Mouse (Mus musculus) right cerebral cortex, adult 2 months (tissue): ENCODE results near the gene Tmco5.

ENCODE experiments used
- DNase-seq, 2 experiments: peaks; one replicate each; pipeline ENCODE4 v3.0.0; 2021 to 2022; ENCODE audit warnings: low spot score in 2 of 2

Gene Tmco5

DNA sequence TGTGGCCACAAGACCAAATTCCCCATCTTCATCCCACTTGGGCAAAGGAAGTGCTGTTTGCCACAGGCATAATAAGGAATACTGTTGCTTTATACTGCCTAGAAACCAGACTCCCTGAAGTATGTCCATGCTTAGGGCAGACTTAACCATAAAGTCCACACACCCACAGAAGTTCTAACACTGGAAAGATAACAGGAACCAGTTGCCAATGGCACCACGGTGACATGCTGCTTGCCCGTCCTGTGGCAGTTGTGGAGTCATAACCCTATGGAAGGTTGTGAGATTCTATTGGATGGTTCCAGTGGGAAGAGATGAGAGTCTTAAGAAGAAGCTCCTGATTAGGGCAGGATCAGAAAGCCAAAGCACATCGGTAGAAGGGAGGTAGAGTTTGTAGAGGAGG lies at the start of gene Tmco5:
TSS of gene Tmco5 (plus strand) at position 301 of the 400 bp plus-strand sequence.
- DNase-seq = no peak

DNA sequence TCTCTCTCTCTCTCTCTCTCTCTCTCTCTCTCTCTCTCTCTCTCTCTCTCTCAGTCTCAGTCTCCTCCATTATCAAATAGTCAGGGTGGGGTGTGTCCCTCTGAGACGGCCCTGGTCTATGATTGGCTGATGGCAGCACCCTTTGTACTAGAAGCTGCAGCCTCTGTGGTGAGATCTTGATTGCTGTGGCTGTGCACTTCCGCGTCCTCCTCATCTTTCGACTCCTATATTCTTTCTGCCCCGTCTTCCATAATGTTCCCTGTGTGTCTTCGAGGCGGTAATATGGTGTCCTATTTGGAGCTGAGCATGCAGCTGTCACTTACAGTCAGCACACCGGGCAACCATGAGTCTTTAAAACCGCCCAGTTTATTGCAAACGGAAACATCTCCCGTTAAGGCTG lies 46.6 kb upstream of the Tmco5 start:
- no peak for DNase-seq

DNA sequence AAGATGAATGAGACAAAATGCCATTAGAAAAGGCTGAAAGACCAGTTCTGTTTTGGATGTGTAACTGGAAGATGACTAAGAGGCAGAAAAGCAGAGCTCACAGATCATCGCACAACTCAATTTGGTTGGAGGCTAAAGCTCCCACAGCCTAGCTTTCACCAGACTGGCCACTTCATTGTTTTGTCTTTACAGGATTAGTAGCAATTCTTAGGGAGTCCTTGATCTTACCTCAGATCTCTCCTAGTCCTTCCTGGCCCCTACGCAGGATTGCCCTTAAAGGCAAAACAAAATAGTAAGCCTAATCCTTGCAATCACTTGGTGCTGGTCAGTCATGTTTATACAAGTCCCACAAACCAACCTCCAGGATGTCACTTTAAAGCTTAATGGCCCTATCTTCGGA lies 40.7 kb upstream of the Tmco5 start:
- no peak for DNase-seq

DNA sequence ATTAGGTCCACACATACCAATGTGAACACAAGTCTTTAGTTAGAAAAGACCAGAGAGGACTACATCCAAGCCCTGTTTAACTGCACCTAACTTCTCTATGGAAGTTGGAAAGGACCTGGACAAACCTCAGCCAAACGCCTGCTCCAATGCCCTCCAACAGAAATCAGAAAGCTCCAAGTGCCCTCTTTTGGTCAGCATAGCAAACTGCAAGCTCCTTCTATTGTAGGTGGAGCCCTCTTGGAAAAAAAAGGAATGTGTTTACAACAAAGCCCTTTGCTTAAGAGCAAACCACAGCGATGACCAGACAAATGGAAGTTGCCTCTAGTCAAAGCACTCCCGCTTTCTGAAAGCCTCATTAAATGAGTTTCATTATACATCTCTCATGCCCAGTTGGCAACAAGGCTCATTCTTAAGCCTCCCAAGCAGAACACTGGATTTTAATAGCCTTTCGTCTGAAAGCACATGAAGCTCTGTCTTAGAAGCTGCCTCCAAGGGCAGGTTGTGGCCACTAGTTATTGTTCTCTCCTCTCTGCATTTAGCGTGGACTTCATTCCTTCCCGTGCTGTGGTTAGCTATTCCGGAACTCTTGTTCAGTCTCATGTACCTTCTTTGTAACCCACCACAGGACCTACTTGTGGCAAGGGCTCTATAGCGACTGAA lies 39.8 kb upstream of the Tmco5 start:
- peak; percentile 32 to 37 for DNase-seq

DNA sequence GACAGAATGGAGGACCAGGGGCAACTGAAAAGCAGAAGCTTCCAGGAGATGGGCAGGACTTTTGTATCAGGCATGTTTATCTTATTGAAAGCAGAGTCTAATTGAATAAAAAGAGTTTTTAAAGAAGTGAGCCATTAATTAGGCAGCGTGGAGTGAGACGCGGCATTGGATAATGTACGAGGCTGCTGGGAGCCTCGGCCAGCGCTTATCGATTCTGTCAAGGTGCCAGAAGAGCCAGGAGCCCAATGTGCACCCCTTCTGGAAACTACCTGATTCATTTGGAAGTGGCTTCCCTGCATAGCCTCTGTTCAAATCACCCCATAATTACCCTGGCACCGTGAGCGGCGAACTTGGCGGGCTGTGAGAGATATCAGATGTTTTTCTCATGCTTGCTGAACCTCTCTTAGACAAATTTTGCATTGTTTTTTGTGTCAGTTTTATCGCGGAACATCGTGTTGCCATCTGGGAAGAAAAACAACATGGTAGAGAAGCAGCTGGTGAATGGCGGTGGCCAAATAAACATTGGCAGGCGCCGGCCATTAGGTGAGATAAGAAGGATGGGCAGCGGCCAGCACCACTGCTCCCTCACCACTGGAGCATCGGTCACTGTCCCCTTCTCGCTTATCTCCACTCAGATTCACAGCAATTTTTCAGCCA lies 28.4 kb upstream of the Tmco5 start:
- DNase-seq = no peak

DNA sequence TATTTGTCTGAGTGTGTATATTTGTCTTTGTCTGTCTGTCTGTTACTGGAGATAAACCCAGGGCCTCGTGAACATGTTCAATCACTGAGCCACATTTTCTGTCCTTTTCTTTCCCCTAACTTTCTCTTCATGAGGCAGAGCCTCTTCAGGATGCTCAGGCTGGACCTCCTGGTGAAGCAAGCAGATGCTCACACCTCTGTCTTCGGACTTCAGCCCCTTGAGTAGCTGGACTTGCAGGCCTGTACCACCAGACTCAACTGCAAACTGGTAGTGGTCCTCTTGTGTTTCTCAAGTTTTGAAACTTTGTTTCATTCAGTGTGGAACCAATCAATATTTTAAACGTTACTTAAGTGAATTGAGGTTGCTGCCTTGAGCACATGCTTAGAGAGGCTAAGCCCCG lies 27.1 kb upstream of the Tmco5 start:
- DNase-seq = no peak

DNA sequence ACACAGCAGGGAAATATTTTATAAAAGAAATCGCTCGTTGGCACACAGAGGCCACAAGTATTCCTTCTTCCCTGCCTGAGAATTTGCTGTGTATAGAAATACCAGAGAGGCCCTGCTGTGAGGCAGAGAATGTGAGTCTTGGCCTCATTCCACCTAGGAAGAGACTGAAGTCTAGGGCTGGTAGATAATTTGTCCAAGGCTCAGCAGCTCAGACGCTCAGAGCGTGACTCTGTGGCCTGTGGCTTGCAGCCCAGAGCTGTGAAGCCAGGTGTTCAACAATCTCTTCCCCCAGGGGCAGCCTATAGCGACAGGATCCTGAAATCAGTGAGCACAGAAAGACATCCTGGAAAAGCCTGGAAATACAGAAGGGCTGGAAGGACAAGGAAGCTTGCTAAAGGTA lies 26.2 kb upstream of the Tmco5 start:
- no peak for DNase-seq

DNA sequence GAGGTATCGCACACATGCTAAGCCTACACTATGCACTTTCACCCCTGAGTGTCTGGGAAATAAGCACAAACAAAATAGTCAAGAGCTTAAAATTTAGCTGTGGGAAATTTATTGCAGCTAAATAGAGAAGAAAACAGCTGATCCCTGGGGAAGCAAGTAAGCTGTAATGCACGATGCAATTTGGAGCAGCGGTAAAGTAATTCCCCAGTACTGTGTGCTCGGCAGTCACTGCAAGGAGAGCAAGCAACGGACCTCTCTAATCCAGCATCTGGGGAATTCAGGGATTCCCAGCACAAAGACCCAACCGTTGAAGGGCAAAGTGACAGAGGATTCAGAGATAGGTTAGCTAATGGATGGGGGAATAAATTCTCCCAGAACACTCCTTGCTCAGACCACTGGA lies 19.8 kb upstream of the Tmco5 start:
- DNase-seq = no peak

DNA sequence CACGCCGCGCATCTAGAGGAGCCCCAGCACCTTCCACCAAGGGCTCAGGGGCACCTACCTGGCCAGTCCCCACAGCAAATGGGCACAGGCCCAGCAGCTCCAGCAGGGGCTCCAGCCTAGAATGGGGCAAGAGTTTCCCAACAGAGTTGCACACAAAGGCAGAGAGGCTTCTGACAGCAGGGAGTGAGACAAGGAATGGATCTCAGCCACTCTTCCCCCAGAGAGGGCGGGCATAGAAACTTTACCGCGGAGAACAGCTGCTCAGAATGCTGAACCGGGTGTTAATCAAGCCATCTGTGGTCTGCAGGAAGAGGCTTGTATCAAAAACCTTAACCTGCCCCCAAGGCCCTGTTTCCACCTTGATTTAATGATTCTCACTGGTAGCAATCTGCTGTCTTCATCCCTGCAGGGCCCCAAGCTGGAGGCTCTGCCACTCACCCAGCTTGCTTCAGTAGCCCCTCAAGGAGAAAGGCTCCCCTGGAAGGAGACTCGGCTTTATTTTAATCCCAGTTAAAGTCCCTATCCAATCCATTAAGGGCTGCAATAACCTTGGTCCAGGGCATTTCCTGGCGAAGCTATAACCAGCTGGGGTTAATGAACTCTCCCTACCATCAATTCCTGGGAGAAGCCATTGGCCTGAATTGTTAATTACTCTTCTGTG lies 1.4 kb upstream of the Tmco5 start:
- no peak for DNase-seq

DNA sequence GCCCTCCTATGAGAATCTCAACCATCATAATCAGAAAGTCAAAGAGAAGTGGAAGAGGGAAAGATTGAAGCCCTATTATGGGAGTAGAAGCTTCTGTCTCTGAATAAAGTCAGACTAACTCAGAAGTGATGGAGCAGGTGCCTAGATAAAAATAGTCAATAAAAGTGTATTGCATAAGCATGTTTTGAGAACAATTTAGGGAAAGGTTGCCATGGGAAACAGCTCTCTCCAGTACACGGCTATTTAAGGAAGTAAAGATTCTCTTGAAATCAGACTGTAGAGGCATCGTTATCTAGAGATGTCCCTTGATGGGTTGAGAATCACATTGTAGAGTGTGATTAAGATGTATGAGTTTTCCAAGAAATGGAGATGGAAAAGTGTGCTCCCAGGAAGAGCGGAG lies 1.2 kb downstream of the Tmco5 start:
- no peak for DNase-seq

DNA sequence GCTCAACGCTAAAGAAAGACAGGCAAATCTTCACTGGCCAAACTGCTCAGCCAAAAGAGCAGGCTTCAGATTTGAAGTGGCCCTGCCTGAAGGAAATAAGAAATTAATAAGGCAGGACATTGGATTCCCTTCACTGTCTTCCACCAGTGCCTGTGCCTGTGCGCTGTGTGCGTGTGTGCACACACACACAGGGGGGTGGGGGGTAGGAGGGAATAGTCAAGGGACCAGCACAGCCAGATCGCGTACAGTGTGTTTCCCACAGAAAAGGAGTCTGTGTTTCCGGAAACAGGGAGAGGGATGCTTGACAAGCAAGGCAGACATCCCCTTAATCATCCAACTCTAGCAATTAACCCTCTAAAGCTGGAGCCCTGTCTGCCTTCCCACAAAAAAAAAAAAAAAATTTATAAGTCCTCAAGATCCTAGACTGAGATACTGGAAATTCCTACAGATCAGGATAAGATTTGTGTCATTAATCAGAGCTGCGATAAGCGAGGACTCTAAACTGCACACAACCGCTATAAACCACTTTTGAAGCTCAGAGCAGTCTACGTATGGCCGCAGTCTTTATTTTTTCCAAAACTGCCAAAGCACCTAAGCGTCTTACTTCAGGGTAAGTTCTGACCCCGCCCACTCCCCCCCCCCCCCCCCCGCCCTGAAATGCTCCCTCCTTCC lies 15.0 kb downstream of the Tmco5 start:
- no peak for DNase-seq

DNA sequence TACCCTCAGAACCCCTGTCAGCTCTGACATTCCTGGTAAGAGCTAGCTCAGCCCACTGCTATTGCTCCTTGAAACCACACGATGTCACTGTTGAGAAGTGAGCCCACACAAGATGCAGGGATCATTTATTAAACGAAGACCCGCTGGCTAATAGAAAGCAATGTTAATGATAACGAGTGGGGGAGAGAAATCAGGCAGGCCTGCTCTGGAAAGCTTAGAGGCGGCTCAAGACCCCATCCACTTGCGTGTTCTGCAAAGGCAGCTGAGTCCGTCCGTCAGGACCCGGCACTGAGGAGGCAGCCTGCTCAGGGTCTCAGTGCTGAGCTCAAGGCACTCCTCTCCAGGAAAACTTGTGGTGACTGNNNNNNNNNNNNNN lies 15.5 kb downstream of the Tmco5 start:
- DNase-seq = peak; percentile 44 to 71

DNA sequence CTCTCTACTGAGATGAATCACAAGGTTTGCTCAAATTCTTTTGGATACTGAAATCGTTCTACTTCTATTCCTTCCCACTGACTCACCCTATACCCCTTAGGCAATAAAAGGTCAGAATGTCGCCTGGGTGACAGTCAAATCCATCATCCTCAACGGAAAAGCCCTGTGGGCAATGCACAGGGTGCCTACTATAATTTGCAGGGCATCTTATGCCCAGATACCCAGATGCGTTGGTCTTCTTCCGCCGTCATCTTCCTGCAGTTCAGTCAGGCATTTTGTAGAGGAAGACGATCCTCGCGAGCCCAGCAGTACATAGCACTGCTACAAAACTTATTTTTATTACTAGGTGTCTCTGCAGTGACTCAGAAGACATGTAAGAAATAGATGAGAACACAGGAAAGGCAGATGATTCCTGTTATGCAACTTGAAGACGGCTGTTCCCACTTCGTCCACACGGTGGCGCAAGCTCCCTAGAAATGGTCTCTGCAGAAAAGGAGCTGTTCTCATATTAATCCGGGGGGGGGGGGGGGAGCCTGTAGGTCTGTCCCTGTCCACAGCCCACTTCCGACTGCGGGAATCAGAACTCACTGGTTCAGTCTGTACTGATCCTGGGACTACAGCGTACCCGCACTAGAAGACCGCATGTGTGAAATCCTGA lies 21.3 kb downstream of the Tmco5 start:
- DNase-seq = peak; percentile 100

DNA sequence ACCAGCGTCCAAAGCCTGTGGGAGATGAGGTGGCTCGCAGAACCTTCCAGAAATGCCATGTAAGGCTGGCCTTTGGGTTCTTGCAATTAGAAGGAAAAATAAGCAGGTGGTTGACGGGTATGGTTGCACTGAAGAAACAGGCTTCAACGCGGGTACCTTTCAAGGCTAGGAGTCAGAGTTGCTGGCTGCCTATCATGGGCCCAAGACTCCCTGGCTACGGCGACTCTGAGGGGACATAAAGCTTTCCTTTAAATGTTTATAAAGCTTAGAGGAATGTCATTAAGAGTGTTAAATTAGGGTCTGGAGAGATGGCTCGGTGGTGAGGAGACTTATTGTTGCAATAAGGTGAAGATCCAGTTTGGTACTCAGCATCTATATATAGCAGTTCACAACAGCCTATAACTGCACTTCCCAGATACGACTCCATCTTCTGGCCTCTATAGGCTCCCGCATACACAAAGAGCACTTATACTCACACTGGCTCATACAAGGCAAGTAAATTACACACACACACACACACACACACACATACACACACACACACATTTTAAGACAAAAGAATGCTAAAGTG lies 21.9 kb downstream of the Tmco5 start:
- peak in 1 of 2 experiments; percentile 55 for DNase-seq

DNA sequence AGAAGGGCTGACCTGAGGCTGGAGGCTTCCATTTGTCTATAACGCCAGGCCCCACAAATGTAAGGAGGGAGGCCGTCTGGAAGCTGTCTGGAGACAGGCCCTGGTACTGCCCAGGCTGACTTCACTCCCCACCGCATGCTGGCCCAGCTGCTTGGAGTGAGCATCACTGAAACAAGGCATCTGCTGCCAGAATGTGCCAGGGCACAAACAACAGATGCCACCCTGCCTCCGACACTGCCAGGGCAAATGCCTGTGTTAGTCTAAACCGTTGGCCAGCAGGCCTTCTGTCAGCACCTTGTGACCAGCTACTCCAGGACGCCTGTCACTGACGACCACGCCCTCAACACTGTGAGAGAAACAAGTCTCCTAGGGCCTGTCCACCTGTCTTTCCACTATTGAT lies 29.8 kb downstream of the Tmco5 start:
- no peak for DNase-seq

DNA sequence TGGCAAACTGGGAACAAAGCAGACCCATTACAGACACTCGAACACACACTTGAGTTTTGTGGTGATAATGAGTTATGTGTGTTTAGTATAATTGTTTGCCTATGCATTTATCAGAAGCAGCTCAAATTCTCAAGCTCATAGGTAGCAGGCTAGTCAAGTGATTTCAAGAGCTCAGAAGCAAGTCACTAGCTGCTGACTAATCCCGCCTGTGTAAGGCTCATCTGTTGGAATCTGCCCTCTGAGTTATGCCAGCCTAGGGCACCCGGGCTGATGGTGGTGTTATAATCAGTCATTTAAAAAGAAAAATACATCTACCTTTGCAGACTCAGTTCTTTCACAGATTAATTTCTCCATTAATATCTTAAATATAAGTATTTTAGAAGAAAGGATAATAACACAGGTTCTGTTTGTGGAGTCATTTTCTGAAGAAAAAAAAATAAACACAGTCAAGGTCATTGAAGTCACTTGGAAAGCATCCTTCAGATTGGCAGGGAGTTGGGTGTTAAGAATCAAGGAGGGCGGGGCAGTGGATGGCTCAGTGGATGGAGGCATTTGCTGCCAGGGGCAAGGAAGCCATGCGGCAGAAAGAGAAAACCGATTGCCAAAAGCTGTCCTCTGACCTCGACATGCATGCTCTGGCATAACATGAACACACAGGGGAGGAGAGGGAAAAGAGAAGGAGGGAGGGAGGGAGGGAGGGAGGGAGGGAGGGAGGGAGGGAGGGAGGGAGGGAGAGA lies 34.0 kb downstream of the Tmco5 start:
- no peak for DNase-seq

DNA sequence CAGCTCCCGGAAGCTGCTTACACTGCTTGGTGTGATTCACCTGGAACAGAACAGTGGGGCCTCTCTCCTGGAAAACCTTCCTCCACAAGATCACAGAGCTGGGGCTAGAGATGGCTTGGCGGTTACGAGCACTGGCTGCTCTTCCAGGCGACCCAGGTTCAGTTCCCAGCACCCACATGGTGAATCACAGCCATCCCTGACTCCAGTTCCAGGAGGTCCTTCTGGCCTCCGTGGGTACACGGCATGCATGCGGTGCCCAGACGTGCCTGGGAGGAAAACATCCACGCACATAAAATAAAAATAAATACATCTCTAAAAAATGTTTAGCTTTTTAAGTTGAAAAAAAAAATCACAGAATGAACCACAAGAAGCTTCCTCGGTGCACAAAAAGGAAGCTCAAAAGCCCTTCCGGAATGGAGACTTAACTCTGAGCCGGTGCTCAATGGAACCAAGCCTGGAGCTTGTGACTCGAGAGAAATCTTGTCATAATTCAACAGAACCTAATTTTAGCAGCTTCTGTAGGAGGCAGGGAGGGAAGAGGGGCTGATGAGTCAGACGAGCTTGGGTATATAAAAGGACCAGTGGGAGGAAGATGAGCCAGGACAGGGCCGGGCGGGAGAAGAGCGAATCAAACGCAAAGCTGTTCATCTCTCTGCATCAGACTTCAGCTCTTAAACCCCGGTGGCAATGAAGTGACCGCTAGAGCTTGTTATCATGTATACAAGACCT lies 35.4 kb downstream of the Tmco5 start:
- DNase-seq = peak; percentile 81 to 88

DNA sequence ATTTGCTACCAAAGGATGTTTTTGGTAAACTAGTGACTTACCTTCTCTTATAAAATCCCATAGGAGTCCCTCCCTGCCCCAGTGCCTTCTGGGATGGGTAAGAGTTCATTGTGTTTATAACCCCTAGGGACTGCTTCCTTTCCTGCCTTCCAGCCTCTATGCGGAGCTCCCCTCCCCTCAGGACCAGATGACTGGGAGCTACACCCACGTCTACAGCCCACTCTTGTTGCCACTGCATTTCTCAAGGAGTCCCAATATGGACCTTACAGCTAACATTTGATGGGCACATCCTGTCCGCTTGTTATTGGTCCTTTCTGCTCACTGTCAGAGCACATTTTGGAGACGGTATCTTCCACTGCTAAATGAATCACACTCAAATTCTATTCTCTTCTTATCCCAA lies 36.1 kb downstream of the Tmco5 start:
- peak; percentile 49 to 51 for DNase-seq

DNA sequence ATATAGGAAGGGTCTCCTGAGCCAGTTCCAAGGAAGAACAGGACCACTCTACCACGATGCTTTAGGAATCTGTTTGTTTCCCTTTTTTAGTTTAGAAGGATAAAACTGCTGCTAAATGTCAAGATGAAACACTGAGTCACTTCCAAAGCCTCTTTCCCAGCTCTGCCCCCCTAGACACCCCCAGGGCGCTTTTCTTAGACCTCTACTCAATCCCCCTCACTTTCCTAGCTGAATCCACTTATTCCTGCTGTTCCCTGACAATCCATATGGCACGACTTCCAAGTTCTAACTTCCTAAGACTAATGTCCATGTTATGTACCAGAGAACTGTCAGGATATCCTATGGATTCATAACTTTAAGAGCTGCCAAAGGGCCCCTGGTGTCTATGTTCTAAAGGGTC lies 40.1 kb downstream of the Tmco5 start:
- no peak for DNase-seq
